Mouse (Mus musculus): ENCODE data around the gene Olfr1299. TPM values are rescaled to one million over a fixed set of nuclear protein-coding genes. Genes with fewer than 3 reads are reported as not detected.

The Olfr1299 gene
- not detected for polyA plus RNA-seq (2017; shearing (Covaris generic))

GRCm38 (mm10) chr2:111661119-111661518, at the start of gene Olfr1299:
Gene Olfr1299 (plus strand): TSS chr2:111661419.

DNA sequence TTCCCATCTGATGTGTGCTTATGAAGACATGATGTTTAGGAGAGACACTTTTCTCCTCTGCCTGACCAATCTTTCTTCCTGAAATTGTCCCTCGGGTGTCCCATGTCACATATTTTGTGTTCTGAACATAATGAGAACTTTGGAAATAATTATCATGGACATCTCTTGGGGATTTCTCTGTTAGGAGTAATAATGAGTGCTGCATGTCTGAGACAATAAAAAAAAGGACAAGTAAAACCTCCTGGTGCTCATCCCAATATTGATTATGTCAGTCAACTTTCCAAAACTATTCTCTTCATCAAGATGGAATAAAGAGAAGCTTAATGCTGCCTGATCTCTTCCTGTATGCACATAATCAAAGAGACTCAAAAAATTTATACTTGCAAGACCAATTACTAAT, 34.8 kb upstream of the Olfr1299 start, which contains the start of gene Olfr1297:
Olfr1297 (minus strand) TSS at position 101 of the 400 bp plus-strand sequence.

DNA sequence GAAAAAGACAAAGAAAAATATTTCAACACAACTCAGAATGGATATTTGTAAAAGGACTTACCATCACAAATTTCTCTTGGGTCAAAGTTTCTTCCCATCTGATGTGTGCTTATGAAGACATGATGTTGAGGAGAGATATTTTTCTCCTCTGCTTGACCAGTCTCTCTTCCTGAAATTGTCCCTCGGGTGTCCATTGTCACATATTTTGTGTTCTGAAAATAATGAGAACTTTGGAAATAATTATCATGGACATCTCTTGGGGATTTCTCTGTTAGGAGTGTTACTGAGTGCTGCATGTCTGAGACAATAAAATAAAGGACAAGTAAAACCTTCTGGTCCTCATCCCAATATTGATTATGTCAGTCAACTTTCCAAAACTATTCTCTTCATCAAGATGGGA, 12.1 kb upstream of the Olfr1299 start, which contains the start of gene Olfr1298:
Olfr1298 (minus strand) TSS at position 101 of the 400 bp plus-strand sequence.

Other genes with a start within 250 kb of the Olfr1299 start
- not detected for gene Olfr1286, start 238.3 kb upstream of the Olfr1299 start, polyA plus RNA-seq (2017; shearing (Covaris generic))
- not detected for gene Olfr1287, start 212.3 kb upstream of the Olfr1299 start, polyA plus RNA-seq (2017; shearing (Covaris generic))
- gene Olfr1288, start 187.3 kb upstream of the Olfr1299 start, polyA plus RNA-seq (2017; shearing (Covaris generic)), result not detected
- not detected for gene Olfr1289, start 180.6 kb upstream of the Olfr1299 start, polyA plus RNA-seq (2017; shearing (Covaris generic))
- gene Olfr1290, start 167.6 kb upstream of the Olfr1299 start, polyA plus RNA-seq (2017; shearing (Covaris generic)), result not detected
- under 1 TPM; 0.31 to 0.67 TPM for gene Olfr1291-ps1, start 164.2 kb upstream of the Olfr1299 start, polyA plus RNA-seq (2017; shearing (Covaris generic))
- gene Olfr1293-ps, start 136.2 kb upstream of the Olfr1299 start, polyA plus RNA-seq (2017; shearing (Covaris generic)), result under 1 TPM in 1 of 2 experiments, not detected in 1; 0.17 TPM
- not detected for gene Olfr1294, start 121.1 kb upstream of the Olfr1299 start, polyA plus RNA-seq (2017; shearing (Covaris generic))
- gene Olfr1295, start 91.7 kb upstream of the Olfr1299 start, polyA plus RNA-seq (2017; shearing (Covaris generic)), result not detected
- under 1 TPM in 1 of 2 experiments, not detected in 1; 0.22 TPM for gene Olfr1297, start 34.9 kb upstream of the Olfr1299 start, polyA plus RNA-seq (2017; shearing (Covaris generic))
- gene Olfr1298, start 12.2 kb upstream of the Olfr1299 start, polyA plus RNA-seq (2017; shearing (Covaris generic)), result not detected
- gene Olfr1301, start 89.6 kb downstream of the Olfr1299 start, polyA plus RNA-seq (2017; shearing (Covaris generic)), result not detected
- not detected for gene Olfr1302, start 116.0 kb downstream of the Olfr1299 start, polyA plus RNA-seq (2017; shearing (Covaris generic))
- not detected for gene Olfr1303, start 158.9 kb downstream of the Olfr1299 start, polyA plus RNA-seq (2017; shearing (Covaris generic))
- not detected for gene Olfr1305, start 215.7 kb downstream of the Olfr1299 start, polyA plus RNA-seq (2017; shearing (Covaris generic))

Measured in inflammation-experienced regulatory T-cells (primary cell).